Mouse (Mus musculus) lung, postnatal 0 days (tissue): ENCODE measurements around the gene Tnnt2. TPM values are rescaled to one million over a fixed set of nuclear protein-coding genes. Genes with fewer than 3 reads are reported as not detected.
A peak's percentile ranks its signal among the peaks of the same experiment; 100 is the strongest.

Source experiments
- ATAC-seq: fragments of 200-750 bp; cut with Nextera tagmentation; 2 replicates; pipeline ENCODE4 v1.8.0; 2017; ENCODE audit warnings: moderate library complexity
- DNase-seq: peaks from one replicate; pipeline ENCODE4 v3.0.0-alpha.2; 2016; ENCODE audit warnings: low spot score
- H3K27ac ChIP-seq: fragments of 300-500 bp; sonication (generic); 2 replicates; pipeline ENCODE4 v1.5.1; 2014; ENCODE audit warnings: antibody characterized with exemption, mild to moderate bottlenecking, low read length, mixed read lengths
- H3K27me3 ChIP-seq: fragments of 300-500 bp; sonication (generic); replicated peaks from 2 replicates; pipeline ENCODE4 v1.6.1; 2014; ENCODE audit warnings: low read length, mixed read lengths; ENCODE audit not compliant: insufficient read depth
- H3K36me3 ChIP-seq: fragments of 300-500 bp; sonication (generic); 2 replicates; pipeline ENCODE4 v1.6.1; 2014; ENCODE audit warnings: low read length, mixed read lengths; ENCODE audit not compliant: insufficient read depth
- H3K4me1 ChIP-seq: fragments of 300-500 bp; sonication (generic); 2 replicates; pipeline ENCODE4 v1.6.1; 2014; ENCODE audit warnings: antibody characterized with exemption, low read depth, low read length, mixed read lengths; ENCODE audit not compliant: insufficient read depth
- H3K4me2 ChIP-seq: fragments of 300-500 bp; sonication (generic); replicated peaks from 2 replicates; pipeline ENCODE4 v1.6.1; 2014; ENCODE audit warnings: low read depth, mild to moderate bottlenecking, low read length, moderate library complexity, mixed read lengths
- H3K4me3 ChIP-seq: fragments of 300-500 bp; sonication (generic); 2 replicates; pipeline ENCODE4 v1.5.1; 2014; ENCODE audit warnings: low read depth, low read length
- H3K9ac ChIP-seq: fragments of 300-500 bp; sonication (generic); replicated peaks from 2 replicates; pipeline ENCODE4 v1.6.1; 2014; ENCODE audit warnings: low read depth, mild to moderate bottlenecking
- H3K9me3 ChIP-seq: fragments of 300-500 bp; sonication (generic); 2 replicates; pipeline ENCODE4 v1.6.1; 2016; ENCODE audit warnings: low read length, mixed read lengths
- CTCF ChIP-seq: IDR thresholded peaks from 2 replicates; pipeline ENCODE4 v1.5.1; 2016; ENCODE audit warnings: antibody characterized with exemption, mild to moderate bottlenecking
- EP300 ChIP-seq: IDR thresholded peaks from 2 replicates; pipeline ENCODE4 v1.6.1; 2016; ENCODE audit warnings: antibody characterized with exemption, mild to moderate bottlenecking, control low read depth
- WGBS: fragments of 180-500 bp; shearing (Covaris S2); extraction: QIAGEN DNeasy Blood & Tissue Kit; methylation state at CpG from one replicate; pipeline ENCODE4 v1.1.7; 2014; 5-methylcytosine and 5-hydroxymethylcytosine counted together
- polyA plus RNA-seq: library from polyadenylated mRNA; unstranded; fragments of >200 nt; fragmentation: Nextera tagmentation; extraction: Ambion mirVana; gene quantifications from 2 replicates; pipeline ENCODE4 v1.2.1, GENCODE M21; 2015

Tnnt2 gene
- polyA plus RNA-seq, 1 experiment from 2014 or later: 84.6 TPM

GRCm38 (mm10) chr1:135793370-135794215, 42.6 kb upstream of the Tnnt2 start:
- peak; percentile 67 for ATAC-seq
- Histone ChIP-seq H3K4me3 (0 out of 2 replicates have a peak overlapping the region, but pooled peaks have one; percentile 1), H3K27me3 (no peaks in the 10 kb centered on the region), H3K27ac (peak overlapping the region; percentile 57), H3K9ac (no peak overlapping the region), H3K9me3 (no peaks in the 10 kb centered on the region), H3K4me1 (peaks cover 4% of the 10 kb centered on the region; the same call in 1 of the 2 replicates), H3K36me3 (no peaks in the 10 kb centered on the region), H3K4me2 (peak overlapping the region; percentile 42)
- peak; percentile 63 for DNase-seq
- no peak for TF ChIP-seq CTCF
- TF ChIP-seq EP300: no peak
- 11% methylated on average over 23 of the region's 27 CpGs for WGBS

- TF ChIP-seq EP300 (peak; percentile 17; the same call in 1 of the 2 replicates), CTCF (no peak)
- Histone ChIP-seq H3K9ac (no peak overlapping the region), H3K27ac (peak overlapping the region; percentile 78), H3K27me3 (no peaks in the 10 kb centered on the region), H3K9me3 (no peaks in the 10 kb centered on the region), H3K4me3 (no peak overlapping the region), H3K4me1 (peaks cover 4% of the 10 kb centered on the region; the same call in 1 of the 2 replicates), H3K4me2 (peak overlapping the region; percentile 42), H3K36me3 (no peaks in the 10 kb centered on the region)
- peak; percentile 72 for ATAC-seq
- DNase-seq: peak; percentile 64
- WGBS: 16% methylated on average over 20 of the region's 20 CpGs
Observed at GRCm38 (mm10) chr1:135794216-135795134, 41.7 kb upstream of the Tnnt2 start.

DNA sequence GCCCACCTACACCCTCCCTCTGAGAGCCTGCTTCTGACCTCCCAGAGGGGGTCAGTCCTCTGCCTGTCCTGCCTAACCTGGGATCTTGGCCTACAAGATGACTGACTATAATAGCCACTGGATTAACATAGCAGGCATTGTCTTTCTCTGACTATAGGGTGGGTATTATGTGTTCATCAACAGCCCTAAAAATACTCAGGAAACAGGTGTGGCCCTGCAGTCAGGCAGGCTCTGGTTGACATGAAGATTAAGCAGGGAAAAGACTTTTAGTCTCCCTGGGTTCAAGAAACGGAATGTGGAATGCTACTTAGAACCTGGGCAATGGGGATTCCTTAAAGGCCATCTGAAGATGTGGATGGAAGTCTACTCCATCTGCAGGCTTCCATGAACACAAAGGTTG, 37.7 kb upstream of the Tnnt2 start:
- peaks cover 1% of the 10 kb centered on the region for H3K4me1 ChIP-seq
- DNase-seq (no peak), ATAC-seq (no peak)
- H3K27ac ChIP-seq: no peak overlapping the region
- TF ChIP-seq CTCF (no peak), EP300 (no peak)
- no peaks in the 10 kb centered on the region for H3K9me3 ChIP-seq
- no peak overlapping the region for H3K4me2 ChIP-seq
- no peaks in the 10 kb centered on the region for H3K27me3 ChIP-seq
- H3K36me3 ChIP-seq: no peaks in the 10 kb centered on the region
- WGBS: 70% methylated on average over 1 of the region's 1 CpGs
- no peak overlapping the region for H3K9ac ChIP-seq
- H3K4me3 ChIP-seq: no peak overlapping the region

DNA sequence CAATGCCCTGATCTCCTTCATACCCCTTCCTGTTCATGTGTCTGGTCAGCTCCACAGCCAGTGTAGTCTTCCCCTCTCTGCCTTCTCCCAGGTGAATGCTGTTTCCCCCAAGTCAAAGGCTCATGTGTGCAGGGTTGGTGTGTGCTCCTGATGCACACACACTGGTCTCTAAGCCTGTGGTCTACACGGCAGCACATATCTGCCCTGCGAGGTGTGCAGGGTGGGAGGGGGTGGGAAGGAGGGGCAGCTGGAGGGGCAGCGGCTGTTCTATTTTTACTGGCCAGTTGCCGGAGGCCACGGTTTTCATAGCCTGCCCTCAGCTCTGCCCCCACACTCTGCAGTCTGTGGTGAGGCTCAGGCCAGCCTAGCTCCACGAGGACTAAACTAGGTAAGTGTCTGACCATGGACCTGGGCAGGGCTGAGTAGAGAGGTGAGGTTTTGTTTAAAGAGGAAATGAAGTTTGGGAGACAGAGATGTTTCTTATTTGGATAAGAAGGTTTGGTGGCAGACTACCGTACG, 37.0 kb upstream of the Tnnt2 start:
- no peak for DNase-seq
- 54% methylated on average over 8 of the region's 8 CpGs for WGBS
- no peak for ATAC-seq
- H3K27me3 ChIP-seq: no peaks in the 10 kb centered on the region
- H3K9me3 ChIP-seq: no peaks in the 10 kb centered on the region
- no peak overlapping the region for H3K4me2 ChIP-seq
- H3K4me1 ChIP-seq: no peaks in the 10 kb centered on the region; the same call in 1 of the 2 replicates
- no peak for TF ChIP-seq CTCF
- no peak for TF ChIP-seq EP300
- no peak overlapping the region for H3K27ac ChIP-seq
- no peak overlapping the region for H3K9ac ChIP-seq
- H3K36me3 ChIP-seq: no peaks in the 10 kb centered on the region
- no peak overlapping the region for H3K4me3 ChIP-seq

DNA sequence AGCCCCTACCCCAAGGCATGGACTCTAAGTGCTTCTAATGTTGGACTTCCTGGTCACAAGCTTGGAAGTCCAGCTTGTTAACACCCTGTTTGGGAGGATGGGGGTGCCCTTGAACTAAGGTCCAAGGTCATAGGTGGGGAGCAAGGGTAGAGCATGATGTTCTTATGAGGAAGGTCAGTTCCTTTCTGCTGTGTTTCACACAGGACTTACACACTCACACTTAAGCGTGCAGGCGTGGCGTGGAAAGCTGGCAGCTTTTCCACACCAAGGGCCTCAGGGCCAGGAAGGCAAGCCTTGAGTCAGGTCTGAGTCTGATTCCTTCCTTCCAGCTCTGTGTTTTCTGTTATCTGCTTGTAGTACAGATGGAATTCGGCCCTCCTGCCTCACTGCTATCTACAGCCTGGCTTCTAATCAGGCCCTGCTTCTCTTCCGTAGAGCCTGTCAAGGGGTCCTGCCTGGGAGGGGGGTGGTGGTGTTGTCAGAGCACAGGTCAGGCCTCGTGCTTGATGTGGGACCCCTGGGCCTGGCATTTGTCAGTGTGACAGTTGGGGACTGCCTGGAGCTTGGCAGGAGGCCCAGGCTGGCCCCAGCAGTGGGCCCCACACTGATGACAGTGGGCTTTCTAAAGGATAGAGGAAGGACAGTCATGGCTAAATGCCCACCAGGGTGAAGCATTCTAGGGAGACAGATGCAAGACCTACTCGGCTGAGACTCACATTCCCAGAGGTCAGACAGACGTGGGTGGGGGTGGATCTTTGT, 35.8 kb upstream of the Tnnt2 start:
- ATAC-seq (peak; percentile 46), DNase-seq (no peak)
- no peak for TF ChIP-seq CTCF
- TF ChIP-seq EP300: no peak
- no peaks in the 10 kb centered on the region for H3K9me3 ChIP-seq
- H3K4me1 ChIP-seq: no peaks in the 10 kb centered on the region; the same call in 1 of the 2 replicates
- H3K27ac ChIP-seq: no peak overlapping the region
- no peak overlapping the region for H3K4me3 ChIP-seq
- no peak overlapping the region for H3K4me2 ChIP-seq
- 37% methylated on average over 7 of the region's 8 CpGs for WGBS
- no peaks in the 10 kb centered on the region for H3K36me3 ChIP-seq
- H3K27me3 ChIP-seq: no peaks in the 10 kb centered on the region
- H3K9ac ChIP-seq: no peak overlapping the region
